Mouse (Mus musculus): ENCODE data around the gene Slc6a20b.

DNA sequence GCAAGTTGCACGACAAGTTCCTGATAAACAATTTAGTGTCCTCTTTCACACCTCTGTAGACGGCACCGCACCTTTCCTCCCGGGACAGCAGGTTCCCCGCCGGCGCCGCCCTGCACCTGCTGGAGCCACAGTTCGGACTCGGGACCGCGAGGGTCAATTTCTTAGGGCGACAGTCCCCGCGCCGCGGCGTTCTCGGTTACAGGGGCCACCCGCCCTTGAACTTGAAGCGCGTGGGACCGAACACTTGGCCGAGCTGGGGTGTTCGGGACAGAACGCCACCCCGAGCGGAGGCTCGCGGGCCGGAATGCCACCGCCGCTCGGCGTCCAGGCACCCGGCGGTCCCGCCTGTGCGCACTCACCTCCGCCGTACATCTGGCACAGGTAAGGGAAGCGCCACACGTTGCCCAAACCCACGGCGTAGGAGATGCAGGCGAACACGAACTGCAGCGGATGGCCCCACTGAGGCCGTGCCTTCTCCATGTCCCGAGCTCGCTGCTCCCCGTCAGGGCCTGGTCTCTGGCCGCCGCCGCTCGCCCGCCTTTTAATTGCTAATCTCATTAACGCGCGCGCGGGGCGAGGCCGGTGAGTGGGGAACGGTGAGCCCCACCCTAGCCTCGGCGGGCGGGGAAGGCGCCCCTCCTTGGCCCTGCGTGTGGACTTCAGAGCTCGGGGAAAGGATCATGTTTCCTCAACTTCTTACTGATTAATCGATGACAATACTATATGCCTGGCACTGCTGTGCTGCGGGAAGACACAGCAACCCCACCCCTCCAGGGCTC is 46.2 kb upstream of the Slc6a20b start, which contains the start of the genes Ccr9 and Slc6a20a:
- no peak for TF ChIP-seq EP300 (IDR thresholded peaks at IDR 0.05; ENCODE audit: low read depth)
- no peak for TF ChIP-seq CTCF (IDR thresholded peaks at IDR 0.05; ENCODE audit: low read depth)
